Mouse (Mus musculus) embryo, embryonic 10 days (tissue): ENCODE results near the gene Twist2.

ENCODE experiments used
- DNase-seq: peaks from one replicate; pipeline ENCODE4 v3.0.0-alpha.2; 2015; ENCODE audit warnings: low spot score

Twist2 gene

GRCm38 (mm10) chr1:91800967-91801843, at the start of gene Twist2:
TSS of gene Twist2 (plus strand) at chr1:91801461.
- peak; percentile 88 for DNase-seq

- DNase-seq, result no peak
These were observed 48.3 kb upstream of the Twist2 start for GRCm38 (mm10) chr1:91752931-91753330.

GRCm38 (mm10) chr1:91755102-91755501, 46.2 kb upstream of the Twist2 start:
- DNase-seq, result peak; percentile 91

- peak; percentile 75 for DNase-seq
These were observed 44.0 kb upstream of the Twist2 start for GRCm38 (mm10) chr1:91757292-91757691.

- no peak for DNase-seq
These were observed 43.1 kb upstream of the Twist2 start for GRCm38 (mm10) chr1:91758143-91758542.

- peak; percentile 44 for DNase-seq
These were observed 42.4 kb upstream of the Twist2 start for GRCm38 (mm10) chr1:91758600-91759515.

- peak; percentile 72 for DNase-seq
These were observed 40.9 kb upstream of the Twist2 start for GRCm38 (mm10) chr1:91760140-91760986.

GRCm38 (mm10) chr1:91762528-91763091, 38.7 kb upstream of the Twist2 start:
- DNase-seq, result no peak

- DNase-seq, result peak; percentile 51
These were observed 31.0 kb upstream of the Twist2 start for GRCm38 (mm10) chr1:91770221-91770624.

- DNase-seq, result no peak
These were observed 30.6 kb upstream of the Twist2 start for GRCm38 (mm10) chr1:91770676-91771075.

GRCm38 (mm10) chr1:91776928-91777327, 24.3 kb upstream of the Twist2 start:
- DNase-seq, result no peak

- DNase-seq, result no peak
These were observed 21.4 kb upstream of the Twist2 start for GRCm38 (mm10) chr1:91779819-91780218.

GRCm38 (mm10) chr1:91781182-91781581, 20.1 kb upstream of the Twist2 start:
- DNase-seq, result no peak

- DNase-seq, result no peak
These were observed 17.1 kb upstream of the Twist2 start for GRCm38 (mm10) chr1:91784162-91784561.

- DNase-seq, result peak; percentile 73
These were observed 1.9 kb upstream of the Twist2 start for GRCm38 (mm10) chr1:91799323-91799722.

GRCm38 (mm10) chr1:91800348-91800747, 913 bp upstream of the Twist2 start:
- DNase-seq, result peak; percentile 54

GRCm38 (mm10) chr1:91801844-91802366, 644 bp downstream of the Twist2 start:
- peak; percentile 45 for DNase-seq

- DNase-seq, result peak; percentile 50
These were observed 1.3 kb downstream of the Twist2 start for GRCm38 (mm10) chr1:91802406-91803121.

- no peak for DNase-seq
These were observed 2.2 kb downstream of the Twist2 start for GRCm38 (mm10) chr1:91803416-91803815.

GRCm38 (mm10) chr1:91816067-91816466, 14.8 kb downstream of the Twist2 start:
- DNase-seq, result no peak
